Mouse (Mus musculus) heart, embryonic 11.5 days (tissue): ENCODE data around the gene Gpbp1. TPM values are rescaled to one million over a fixed set of nuclear protein-coding genes. Genes with fewer than 3 reads are reported as not detected.

ENCODE experiments used
- ATAC-seq: fragments of 200-750 bp; cut with Nextera tagmentation; replicated peaks from 2 replicates; pipeline ENCODE4 v1.8.0; 2017; ENCODE audit warnings: moderate library complexity; ENCODE audit not compliant: insufficient number of reproducible peaks, low FRiP score, low TSS enrichment
- H3K27ac ChIP-seq: fragments of 300-500 bp; sonication (generic); 2 replicates; pipeline ENCODE4 v1.5.1; 2014; ENCODE audit warnings: mild to moderate bottlenecking, low read depth, low read length
- H3K27me3 ChIP-seq: fragments of 300-500 bp; sonication (generic); 2 replicates; pipeline ENCODE4 v1.6.1; 2014; ENCODE audit warnings: mild to moderate bottlenecking, low read length, mixed read lengths; ENCODE audit not compliant: control insufficient read depth, insufficient read depth
- H3K36me3 ChIP-seq: fragments of 300-500 bp; sonication (generic); 2 replicates; pipeline ENCODE4 v1.6.1; 2014; ENCODE audit warnings: mild to moderate bottlenecking, low read length, moderate library complexity, mixed read lengths; ENCODE audit not compliant: control insufficient read depth, insufficient read depth
- H3K4me1 ChIP-seq: fragments of 300-500 bp; sonication (generic); 2 replicates; pipeline ENCODE4 v1.6.1; 2014; ENCODE audit warnings: low read length; ENCODE audit not compliant: control insufficient read depth, insufficient read depth
- H3K4me2 ChIP-seq: fragments of 300-500 bp; sonication (generic); 2 replicates; pipeline ENCODE4 v1.6.1; 2014; ENCODE audit warnings: mild to moderate bottlenecking, moderate library complexity
- H3K4me3 ChIP-seq: fragments of 300-500 bp; sonication (generic); 2 replicates; pipeline ENCODE4 v1.5.1; 2014; ENCODE audit warnings: low read depth, low read length
- H3K9ac ChIP-seq: fragments of 300-500 bp; sonication (generic); 2 replicates; pipeline ENCODE4 v1.6.1; 2014; ENCODE audit warnings: mild to moderate bottlenecking, low read depth, low read length, moderate library complexity
- H3K9me3 ChIP-seq: fragments of 300-500 bp; sonication (generic); replicated peaks from 2 replicates; pipeline ENCODE4 v1.6.1; 2016; ENCODE audit warnings: low read length; ENCODE audit not compliant: control insufficient read depth
- WGBS: fragments of 180-500 bp; shearing (Covaris S2); extraction: QIAGEN DNeasy Blood & Tissue Kit; methylation state at CpG from one replicate; pipeline ENCODE4 v1.1.7; 2014; ENCODE audit not compliant: insufficient replicate concordance; 5-methylcytosine and 5-hydroxymethylcytosine counted together
- polyA plus RNA-seq: library from polyadenylated mRNA; unstranded; fragments of >200 nt; fragmentation: Nextera tagmentation; extraction: Ambion mirVana; gene quantifications from 2 replicates; pipeline ENCODE4 v1.2.1, GENCODE M21; 2014

Gene Gpbp1
- polyA plus RNA-seq, 1 experiment from 2014 or later, result 63.6 TPM

- Histone ChIP-seq H3K9me3 (no peaks in the 10 kb centered on the region), H3K4me3 (no peak overlapping the region), H3K27me3 (no peaks in the 10 kb centered on the region), H3K9ac (no peak overlapping the region), H3K27ac (no peak overlapping the region), H3K36me3 (no peaks in the 10 kb centered on the region), H3K4me2 (no peak overlapping the region), H3K4me1 (peaks cover 13% of the 10 kb centered on the region)
- ATAC-seq, result no peak
- 54% methylated on average over 4 of the region's 4 CpGs for WGBS
These were observed 95.0 kb downstream of the Gpbp1 start for GRCm38 (mm10) chr13:111394904-111395303.

DNA sequence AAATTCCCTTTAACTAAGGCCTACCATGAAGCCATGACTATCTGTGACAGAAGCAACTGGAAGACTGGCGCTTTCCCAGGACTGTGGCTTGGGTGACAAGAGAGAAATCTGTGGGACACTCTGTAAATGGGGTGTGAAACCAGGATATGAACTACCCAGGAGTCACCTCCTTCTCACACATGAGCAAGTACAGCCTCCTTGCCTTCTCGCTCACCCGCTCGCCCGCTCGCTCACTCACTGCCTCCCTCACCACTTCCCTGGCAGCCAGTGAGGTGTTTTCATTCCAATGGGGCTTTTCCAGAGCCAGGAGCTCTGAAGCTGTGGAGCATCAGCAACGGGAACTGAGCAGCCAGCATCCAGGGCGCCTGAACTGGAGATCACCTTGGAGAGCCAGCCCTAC, 95.6 kb downstream of the Gpbp1 start:
- H3K27ac ChIP-seq, result no peak overlapping the region
- no peaks in the 10 kb centered on the region for H3K9me3 ChIP-seq
- no peak overlapping the region for H3K4me3 ChIP-seq
- H3K27me3 ChIP-seq, result no peaks in the 10 kb centered on the region
- H3K9ac ChIP-seq, result no peak overlapping the region
- no peak overlapping the region for H3K4me2 ChIP-seq
- no peaks in the 10 kb centered on the region for H3K36me3 ChIP-seq
- WGBS, result 65% methylated on average over 8 of the region's 8 CpGs
- H3K4me1 ChIP-seq, result peaks cover 13% of the 10 kb centered on the region
- no peak for ATAC-seq

DNA sequence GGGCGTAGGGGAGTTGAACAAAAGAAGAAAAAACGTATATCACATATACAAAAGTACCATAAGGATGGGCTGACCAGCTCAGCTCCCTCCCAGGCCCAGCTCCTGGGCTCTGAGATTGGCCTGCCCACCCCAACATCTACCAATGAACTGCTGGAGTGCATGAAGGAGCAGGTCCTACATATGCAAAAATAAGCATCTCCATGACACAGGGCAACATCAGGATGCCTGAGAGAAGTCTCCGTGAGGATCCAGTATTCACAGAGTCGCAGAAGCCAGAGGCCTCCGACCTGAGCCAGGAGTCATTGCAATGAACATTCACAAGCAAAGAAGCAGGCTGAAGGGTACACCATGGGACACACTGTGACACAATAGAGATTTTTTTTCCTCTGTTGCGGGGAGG, 96.5 kb downstream of the Gpbp1 start:
- Histone ChIP-seq H3K9me3 (no peaks in the 10 kb centered on the region), H3K4me1 (peaks cover 13% of the 10 kb centered on the region), H3K4me2 (no peak overlapping the region), H3K9ac (no peak overlapping the region), H3K4me3 (no peak overlapping the region), H3K27me3 (no peaks in the 10 kb centered on the region), H3K36me3 (no peaks in the 10 kb centered on the region), H3K27ac (no peak overlapping the region)
- WGBS, result 79% methylated on average over 6 of the region's 6 CpGs
- ATAC-seq, result no peak

DNA sequence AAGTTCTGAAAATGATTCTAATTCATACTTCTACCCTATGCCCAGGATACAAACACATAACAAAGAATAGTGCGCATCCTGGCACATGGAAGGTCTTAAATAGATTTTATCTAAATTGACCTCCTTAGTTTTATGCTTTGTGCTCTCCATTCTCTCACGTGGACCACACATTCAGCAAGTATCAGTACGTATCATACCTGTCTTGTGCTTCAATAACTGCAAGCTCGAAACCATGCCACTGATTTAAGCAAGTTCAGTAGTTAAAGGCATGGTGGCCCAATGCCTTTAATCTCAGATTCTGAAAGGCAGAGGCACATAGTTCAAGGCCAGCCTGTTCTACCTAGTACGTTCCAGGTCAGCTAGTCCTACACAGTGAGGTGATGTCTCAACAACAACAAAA, 98.5 kb downstream of the Gpbp1 start:
- Histone ChIP-seq H3K4me3 (no peak overlapping the region), H3K4me1 (no peaks in the 10 kb centered on the region), H3K27ac (no peak overlapping the region), H3K9ac (no peak overlapping the region), H3K9me3 (no peaks in the 10 kb centered on the region), H3K36me3 (no peaks in the 10 kb centered on the region), H3K4me2 (no peak overlapping the region), H3K27me3 (no peaks in the 10 kb centered on the region)
- ATAC-seq, result no peak
- 81% methylated on average over 5 of the region's 5 CpGs for WGBS

- H3K27ac ChIP-seq, result no peak overlapping the region
- WGBS, result 73% methylated on average over 1 of the region's 1 CpGs
- no peak overlapping the region for H3K4me2 ChIP-seq
- H3K9ac ChIP-seq, result no peak overlapping the region
- no peaks in the 10 kb centered on the region for H3K4me1 ChIP-seq
- H3K9me3 ChIP-seq, result no peaks in the 10 kb centered on the region
- H3K27me3 ChIP-seq, result no peaks in the 10 kb centered on the region
- no peak overlapping the region for H3K4me3 ChIP-seq
- no peak for ATAC-seq
- no peaks in the 10 kb centered on the region for H3K36me3 ChIP-seq
These were observed 98.9 kb downstream of the Gpbp1 start for GRCm38 (mm10) chr13:111391011-111391410.

DNA sequence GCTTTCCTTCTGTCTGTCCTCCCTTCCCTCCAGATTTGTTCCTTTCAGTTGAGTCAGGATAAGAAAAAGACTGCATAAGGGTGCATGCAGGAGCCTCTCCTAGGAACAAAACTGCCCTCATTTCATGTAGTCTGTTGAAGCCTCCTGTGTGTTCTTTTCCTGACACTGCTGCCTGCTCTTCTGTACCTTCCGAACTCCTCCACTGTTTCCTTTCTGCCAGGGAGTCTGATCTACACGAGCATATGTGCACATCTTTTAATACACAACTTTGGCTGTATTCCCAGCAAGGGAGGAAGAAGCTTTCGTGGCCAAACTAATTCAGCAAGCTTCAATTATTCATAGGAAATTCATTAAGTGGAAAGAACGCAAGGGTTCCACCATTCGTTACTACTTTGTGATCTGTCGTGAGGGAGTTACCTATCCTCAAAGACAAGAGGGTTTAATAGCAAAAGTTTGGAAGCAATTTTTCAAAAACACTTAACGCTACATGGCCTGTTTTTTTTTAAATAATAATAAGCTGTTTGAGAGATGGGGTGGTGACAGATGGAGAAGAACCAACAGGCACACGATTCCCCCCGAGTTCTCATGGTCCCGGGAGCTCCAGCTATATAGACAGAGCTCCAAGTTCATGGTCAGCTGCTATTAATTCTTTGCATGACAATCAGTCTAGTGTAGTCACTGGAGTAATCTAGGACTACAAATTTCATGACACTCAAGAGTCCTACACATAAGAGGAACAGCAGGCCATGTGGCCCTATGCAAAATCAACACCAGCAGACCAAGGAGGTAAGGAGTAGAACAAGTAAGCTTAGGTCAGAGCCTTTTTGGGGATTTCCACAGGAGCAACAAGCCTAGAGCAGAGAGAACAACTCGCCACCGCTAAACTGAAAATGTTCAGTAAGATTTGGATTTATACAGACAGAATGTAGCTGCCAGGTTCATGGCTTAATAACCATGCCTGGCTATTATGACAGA, 105.6 kb downstream of the Gpbp1 start:
- H3K27ac ChIP-seq, result no peak overlapping the region
- 69% methylated on average over 12 of the region's 12 CpGs for WGBS

More for the DNA sequence above, 105.6 kb downstream of the Gpbp1 start:
- H3K27me3 ChIP-seq, result no peaks in the 10 kb centered on the region
- no peak overlapping the region for H3K4me2 ChIP-seq
- no peaks in the 10 kb centered on the region for H3K9me3 ChIP-seq
- H3K9ac ChIP-seq, result no peak overlapping the region
- no peaks in the 10 kb centered on the region for H3K4me1 ChIP-seq
- ATAC-seq, result no peak; the same call in 1 of the 2 replicates
- no peak overlapping the region for H3K4me3 ChIP-seq
- H3K36me3 ChIP-seq, result no peaks in the 10 kb centered on the region

Other genes with a start within 250 kb of the Gpbp1 start
- not detected in 2 replicates for gene Actbl2, start 235.1 kb downstream of the Gpbp1 start, polyA plus RNA-seq
- gene Gm49496, start 59.8 kb upstream of the Gpbp1 start, polyA plus RNA-seq, result not detected in 2 replicates
- gene Gm10198, start 102.7 kb upstream of the Gpbp1 start, polyA plus RNA-seq, result not detected in 2 replicates
- 16.3 and 16.8 TPM in 2 replicates for gene Mier3, start 190.9 kb upstream of the Gpbp1 start, polyA plus RNA-seq